Mouse (Mus musculus) liver, adult 2 months (tissue): ENCODE results near the gene Lmx1a.

Experiments used
- CTCF ChIP-seq: fragments of 200-500 bp; IDR thresholded peaks from 2 replicates; pipeline ENCODE4 v1.5.1; 2011; ENCODE audit warnings: low read depth, low read length, control low read depth
- POLR2A ChIP-seq: fragments of 200-500 bp; IDR thresholded peaks from 2 replicates; pipeline ENCODE4 v1.6.1; 2011; ENCODE audit warnings: low read length, control low read depth; ENCODE audit not compliant: insufficient read depth; ENCODE audit errors: extremely low read depth

- TF ChIP-seq CTCF (no peak), POLR2A (no peak)
Observed at GRCm38 (mm10) chr1:167770457-167770856, 81.4 kb downstream of the Lmx1a start.
